17 mouse cellular contexts compared by ENCODE assay signal in genomic region chr19:46216716-46217115, GRCm38 (mm10).
DNase-seq lines count a peak whose midpoint lies in the region; ATAC-seq and TF ChIP-seq lines count a peak whose summit lies in the region.
"Had no signal": no experiment of that assay in that cellular context is flagged by ENCODE, and none has a peak within 500 bp of the region (broad histone marks: within the 10 kb centered on the region; RNA-seq: fewer than 3 reads in every experiment).

No protein-coding gene starts in this region.

- peak overlapping the region; percentile 79; the same call in 1 of the 2 replicates for H3K27ac ChIP-seq in heart, embryonic 10.5 days
- H3K27ac ChIP-seq in heart, embryonic 11.5 days (ENCODE audit: low read depth, low read length): no peak overlapping the region
- peak overlapping the region; percentile 90 for H3K27ac ChIP-seq in heart, embryonic 16.5 days (ENCODE audit: low read length)
- H3K27ac ChIP-seq: embryonic facial prominence, embryonic 10.5 days; forebrain, embryonic 13.5 days; hindbrain, embryonic 15.5 days had no signal

- no peak for ATAC-seq in heart, embryonic 11.5 days (replicated peaks; ENCODE audit: insufficient number of reproducible peaks, low FRiP score, low TSS enrichment)
- ATAC-seq in heart, embryonic 16.5 days (replicated peaks; ENCODE audit: extremely low read depth, insufficient read depth, low FRiP score): no peak
- ATAC-seq: forebrain, embryonic 13.5 days; forebrain, postnatal 0 days; intestine, embryonic 16.5 days had no signal

- TF ChIP-seq POLR2A in myocyte (IDR thresholded peaks at IDR 0.05; ENCODE audit: insufficient read length, low read depth): no peak

- H3K9ac ChIP-seq in heart, embryonic 11.5 days (ENCODE audit: low read depth, low read length): no peak overlapping the region
- no peak overlapping the region for H3K9ac ChIP-seq in heart, embryonic 16.5 days (ENCODE audit: low read length)
- H3K9ac ChIP-seq: forebrain, embryonic 13.5 days; forebrain, postnatal 0 days; hindbrain, embryonic 15.5 days had no signal

- 78% methylated on average over 1 of the region's 1 CpGs for WGBS in heart, embryonic 10.5 days
- WGBS in heart, embryonic 11.5 days (ENCODE audit: insufficient replicate concordance): 69% methylated on average over 1 of the region's 1 CpGs
- 82% methylated on average over 1 of the region's 1 CpGs for WGBS in heart, embryonic 16.5 days

- H3K9me3 ChIP-seq in heart, embryonic 10.5 days: no peaks in the 10 kb centered on the region
- H3K9me3 ChIP-seq in heart, embryonic 11.5 days (replicated peaks; ENCODE audit: control insufficient read depth, low read length): no peaks in the 10 kb centered on the region
- H3K9me3 ChIP-seq in heart, embryonic 16.5 days (replicated peaks; ENCODE audit: control insufficient read depth, low read length): no peaks in the 10 kb centered on the region
- H3K9me3 ChIP-seq: embryonic facial prominence, embryonic 10.5 days; forebrain, embryonic 13.5 days; hindbrain, embryonic 15.5 days had no signal

- no peak overlapping the region for H3ac ChIP-seq in myocyte (ENCODE audit: control insufficient read depth, insufficient read length)

- H3K27me3 ChIP-seq in heart, embryonic 10.5 days (ENCODE audit: insufficient read depth, poor library complexity, severe bottlenecking): no peaks in the 10 kb centered on the region
- H3K27me3 ChIP-seq in heart, embryonic 11.5 days (ENCODE audit: control insufficient read depth, insufficient read depth, low read length): no peaks in the 10 kb centered on the region
- H3K27me3 ChIP-seq in heart, embryonic 16.5 days (ENCODE audit: control insufficient read depth, insufficient read depth, low read length): no peaks in the 10 kb centered on the region
- no peaks in the 10 kb centered on the region for H3K27me3 ChIP-seq in myocyte (ENCODE audit: control insufficient read depth, insufficient read depth, insufficient read length)
- H3K27me3 ChIP-seq: forebrain, embryonic 13.5 days; hindbrain, embryonic 15.5 days had no signal

- no peak overlapping the region for H3K4me2 ChIP-seq in heart, embryonic 11.5 days
- H3K4me2 ChIP-seq in heart, embryonic 16.5 days (ENCODE audit: low read depth, low read length): no peak overlapping the region
- H3K4me2 ChIP-seq in myocyte (ENCODE audit: low read depth): peak overlapping the region; percentile 56
- H3K4me2 ChIP-seq: forebrain, embryonic 13.5 days; hindbrain, embryonic 15.5 days had no signal

- no peak for DNase-seq in heart, embryonic 10.5 days (ENCODE audit: low spot score)
- no peak for DNase-seq in heart, postnatal 14 days
- peak; percentile 10 for DNase-seq in mesoderm, embryonic 11.5 days (ENCODE audit: low read depth, low spot score)
- DNase-seq in left cerebral cortex, adult 18-20 months (ENCODE audit: low spot score in 2 of 2): no peak
- DNase-seq: adrenal gland, adult 2 months; adrenal gland, postnatal 25 days; cerebellum, adult 18-20 months; cerebellum, postnatal 10 days; forebrain, postnatal 0 days; kidney, adult 2 months had no signal

- H3K4me1 ChIP-seq in heart, embryonic 10.5 days: peaks cover 26% of the 10 kb centered on the region
- H3K4me1 ChIP-seq in heart, embryonic 11.5 days (ENCODE audit: control insufficient read depth, insufficient read depth, low read length): peaks cover 26% of the 10 kb centered on the region
- peaks cover 26% of the 10 kb centered on the region for H3K4me1 ChIP-seq in heart, embryonic 16.5 days (ENCODE audit: control insufficient read depth, insufficient read depth, low read length)

- intact Hi-C loops in heart, postnatal 14 days (cut with DNase I): no loop called here

- no peak overlapping the region for H3K4me3 ChIP-seq in heart, embryonic 10.5 days
- H3K4me3 ChIP-seq in heart, embryonic 11.5 days (ENCODE audit: low read depth, low read length): no peak overlapping the region
- H3K4me3 ChIP-seq in heart, embryonic 16.5 days (ENCODE audit: low read length): no peak overlapping the region
- no peak overlapping the region for H3K4me3 ChIP-seq in myocyte
- H3K4me3 ChIP-seq: embryonic facial prominence, embryonic 10.5 days; forebrain, embryonic 13.5 days; hindbrain, embryonic 15.5 days had no signal

- no peaks in the 10 kb centered on the region for H3K36me3 ChIP-seq in heart, embryonic 10.5 days
- no peaks in the 10 kb centered on the region for H3K36me3 ChIP-seq in heart, embryonic 11.5 days (ENCODE audit: control insufficient read depth, insufficient read depth, low read length)
- no peaks in the 10 kb centered on the region for H3K36me3 ChIP-seq in heart, embryonic 16.5 days (ENCODE audit: control insufficient read depth, insufficient read depth)
- no peaks in the 10 kb centered on the region for H3K36me3 ChIP-seq in myocyte (ENCODE audit: control insufficient read depth, insufficient read depth)
- H3K36me3 ChIP-seq: embryonic facial prominence, embryonic 10.5 days; hindbrain, embryonic 15.5 days had no signal

- H3K79me2 ChIP-seq in myocyte (ENCODE audit: control insufficient read depth, insufficient read depth): peaks cover 20% of the 10 kb centered on the region

TF ChIP-seq in myocyte, 11 proteins besides CTCF, POLR2A, EP300 and RAD21:
- TF ChIP-seq TCF12 (IDR thresholded peaks at IDR 0.05; ENCODE audit: insufficient read depth, poor library complexity, severe bottlenecking): no peak
- no peak for TF ChIP-seq MYOD1 (IDR thresholded peaks at IDR 0.05; ENCODE audit: control insufficient read depth in 1 of 3, insufficient read length in 2 of 3, low read depth in 2 of 3)
- TF ChIP-seq SRF (IDR thresholded peaks at IDR 0.05; ENCODE audit: control insufficient read depth, insufficient read length, low read depth): no peak
- no peak for TF ChIP-seq USF1 (IDR thresholded peaks at IDR 0.05; ENCODE audit: low read depth)
- TF ChIP-seq CEBPB (IDR thresholded peaks at IDR 0.05; ENCODE audit: insufficient read depth, poor library complexity, severe bottlenecking): no peak
- TF ChIP-seq MAX (IDR thresholded peaks at IDR 0.05; ENCODE audit: low read depth): no peak
- no peak for TF ChIP-seq E2F4 (IDR thresholded peaks at IDR 0.05; ENCODE audit: insufficient read depth)
- no peak for TF ChIP-seq TCF3 (IDR thresholded peaks at IDR 0.05; ENCODE audit: insufficient read length, low read depth)
- TF ChIP-seq REST (IDR thresholded peaks at IDR 0.05; ENCODE audit: insufficient read depth, insufficient read length): no peak
- no peak for TF ChIP-seq MYOG (IDR thresholded peaks at IDR 0.05; ENCODE audit: control insufficient read depth in 1 of 3, insufficient read depth in 1 of 3, insufficient read length in 2 of 3, low read depth in 2 of 3)
- no peak for TF ChIP-seq POLR2AphosphoS2 (IDR thresholded peaks at IDR 0.05; ENCODE audit: insufficient read length, low read depth)
